Mouse (Mus musculus): ENCODE data around the gene Lrg1. TPM values are rescaled to one million over a fixed set of nuclear protein-coding genes. Genes with fewer than 3 reads are reported as not detected.
"Not testable (repeated sequence)": the region's sequence is repeated elsewhere in the genome, so short reads cannot be mapped to it uniquely, and the experiment has no call there.

Gene Lrg1
- total RNA-seq, 2 experiments from 2014 or later, result 0.49 to 0.79 TPM

DNA sequence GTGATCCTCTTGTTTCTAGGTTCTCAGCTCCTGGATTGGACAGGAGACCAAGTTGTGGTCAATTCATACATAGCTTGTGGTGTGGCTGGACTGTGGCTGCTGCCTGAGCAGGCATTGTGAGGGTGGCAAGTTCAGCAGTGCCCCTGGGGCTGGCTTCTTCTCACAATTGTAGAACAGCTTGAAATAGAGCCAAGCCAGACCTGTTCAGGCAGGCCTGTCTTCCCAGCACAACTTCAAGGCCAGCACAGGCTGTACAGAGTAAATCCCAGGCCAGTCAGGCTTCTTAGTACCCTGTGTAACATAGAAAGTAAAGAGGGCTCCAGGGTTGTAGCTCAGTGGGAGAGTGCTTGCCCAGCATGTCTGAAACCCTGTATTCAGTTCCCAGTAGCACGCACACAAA is 29.0 kb downstream of the Lrg1 start:
- intact Hi-C loops (cut with DNase I), result no loop called here

DNA sequence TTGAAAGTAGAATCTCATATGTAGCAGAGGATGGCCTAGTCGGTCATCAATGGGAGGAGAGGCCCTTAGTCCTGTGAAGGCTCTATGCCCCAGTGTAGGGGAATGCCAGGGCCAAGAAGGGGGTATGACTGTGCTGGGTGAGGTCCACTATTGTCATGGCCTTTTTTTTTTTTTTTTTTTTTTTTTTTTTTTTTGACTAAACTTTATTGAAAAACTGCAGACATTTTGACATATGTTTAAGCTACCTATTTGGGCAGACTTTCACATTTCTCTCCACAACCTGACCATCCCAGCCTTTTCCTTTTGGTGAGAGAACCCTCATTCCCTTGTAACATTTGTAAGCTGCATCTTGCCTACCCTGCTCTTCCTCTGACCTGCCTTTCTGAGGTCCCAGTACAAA is 29.5 kb downstream of the Lrg1 start:
- DNase-seq (ENCODE audit: extremely low spot score in 1 of 2, low spot score in 2 of 2), result no peak
- intact Hi-C loops (cut with DNase I), result no loop called here

More for the DNA sequence above, 29.0 kb downstream of the Lrg1 start:
- no peak for DNase-seq (ENCODE audit: extremely low spot score in 1 of 2, low spot score in 2 of 2)

DNA sequence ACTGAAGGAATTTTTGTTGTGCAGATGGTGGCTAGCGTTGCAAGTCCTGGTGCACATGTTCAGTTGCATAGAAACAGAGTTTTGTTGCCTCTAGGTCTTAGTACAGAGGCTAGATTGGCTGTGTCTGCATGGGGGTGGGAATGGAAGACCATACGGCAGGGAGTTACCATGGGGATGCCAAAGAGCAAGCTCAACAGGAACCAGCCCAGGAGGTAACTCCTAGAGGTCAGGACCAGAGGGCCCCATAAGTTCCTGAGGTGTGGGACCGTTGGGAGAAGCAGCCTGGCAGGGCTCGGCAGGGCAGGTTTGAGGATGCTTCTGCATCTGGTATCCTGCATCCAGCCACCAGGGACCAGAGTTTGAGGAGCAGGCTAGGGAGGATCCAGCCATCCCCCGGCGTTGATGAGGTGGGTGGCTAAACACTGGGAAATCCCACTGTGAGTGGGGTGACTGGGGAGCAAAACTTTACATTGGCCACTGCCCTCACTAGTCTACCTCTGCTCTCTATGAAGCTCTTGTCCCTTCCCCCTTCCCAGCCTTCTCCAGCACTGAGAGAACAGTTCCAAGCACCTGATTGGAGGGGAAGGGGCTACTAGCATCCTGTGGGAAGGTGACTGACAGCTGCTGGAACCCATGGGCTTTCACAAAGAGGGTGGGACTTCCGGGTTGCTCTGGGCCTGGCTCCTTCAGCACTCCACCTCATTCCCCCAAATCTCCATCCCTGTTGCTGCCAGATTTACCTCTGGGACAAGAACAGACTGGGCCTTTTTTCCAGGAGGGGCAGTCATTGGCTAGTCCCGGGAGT is 40.8 kb downstream of the Lrg1 start:
- intact Hi-C loops (cut with DNase I), result no loop called here
- peak; percentile 71 to 79 for DNase-seq (ENCODE audit: extremely low spot score in 1 of 2, low spot score in 2 of 2)

DNA sequence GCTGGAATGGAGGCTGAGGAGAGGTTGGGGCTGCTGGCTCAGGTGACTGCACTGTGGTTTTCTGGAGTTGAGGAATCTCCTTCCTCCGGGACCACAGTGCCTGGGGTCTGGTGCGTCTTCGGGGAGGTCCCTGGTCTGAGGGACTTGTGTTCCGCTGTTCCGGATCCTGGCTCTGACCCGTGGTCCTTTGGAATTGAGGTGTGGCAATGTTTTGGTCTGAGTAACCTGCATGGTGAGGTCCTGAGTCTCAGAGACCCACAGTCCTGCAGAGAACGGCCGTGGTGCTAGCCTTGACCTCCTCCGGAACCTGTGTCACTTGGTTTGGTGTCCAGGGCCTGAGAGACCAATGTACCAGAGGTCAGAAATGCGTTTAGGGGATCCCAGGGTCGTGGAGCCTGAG is 41.9 kb downstream of the Lrg1 start:
- peak in 1 of 2 experiments; percentile 47 for DNase-seq (ENCODE audit: extremely low spot score in 1 of 2, low spot score in 2 of 2)
- intact Hi-C loops (cut with DNase I), result no loop called here

DNA sequence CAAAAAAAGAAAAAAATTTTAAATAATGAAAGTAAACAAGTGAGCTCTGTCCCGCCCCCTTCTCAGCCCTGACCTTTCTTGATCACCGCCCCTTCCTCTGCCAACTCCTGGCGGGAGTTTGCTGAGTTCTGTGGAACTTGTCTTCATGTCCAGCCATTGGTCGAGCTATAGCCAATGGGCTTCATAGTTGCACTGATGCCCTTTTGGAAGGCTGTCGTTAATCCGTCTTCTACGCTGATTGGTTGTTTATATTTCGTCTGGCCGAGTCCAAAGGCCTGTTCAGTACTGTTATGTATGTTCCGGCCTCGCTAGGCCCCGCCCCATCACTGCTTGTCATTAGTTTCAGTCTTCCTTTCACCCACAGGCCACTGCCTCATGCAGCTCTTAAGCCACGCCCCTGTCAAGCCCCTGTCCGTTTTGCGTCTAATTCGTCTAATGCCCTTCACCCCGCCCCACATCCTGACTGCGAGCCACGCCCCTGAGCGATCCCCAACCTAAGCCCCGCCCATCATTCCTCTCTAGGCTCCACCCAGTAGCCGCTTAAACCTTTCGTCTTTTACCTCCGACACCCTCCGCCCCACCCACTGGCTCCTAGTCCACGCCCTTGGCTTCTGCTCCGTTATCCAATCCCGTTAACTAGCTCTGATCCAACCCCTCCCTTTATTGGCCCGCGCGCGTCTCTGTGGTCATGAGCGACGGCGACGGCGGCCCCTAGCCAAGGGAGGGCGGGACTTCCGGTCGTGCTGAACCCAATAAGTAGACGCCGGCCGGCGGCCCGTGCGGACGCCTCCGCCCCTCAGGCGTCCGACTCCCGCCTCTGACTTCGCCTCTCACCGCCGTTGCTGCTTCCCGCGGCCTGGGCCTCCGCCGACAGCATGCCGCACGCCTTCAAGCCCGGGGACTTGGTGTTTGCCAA is 42.7 kb downstream of the Lrg1 start, which contains the start of gene Hdgfl2:
Hdgfl2 (plus strand) TSS at position 755 of the 916 bp plus-strand sequence.
- peak; percentile 100 for DNase-seq (ENCODE audit: extremely low spot score in 1 of 2, low spot score in 2 of 2)
- intact Hi-C loops (cut with DNase I), result no loop called here

DNA sequence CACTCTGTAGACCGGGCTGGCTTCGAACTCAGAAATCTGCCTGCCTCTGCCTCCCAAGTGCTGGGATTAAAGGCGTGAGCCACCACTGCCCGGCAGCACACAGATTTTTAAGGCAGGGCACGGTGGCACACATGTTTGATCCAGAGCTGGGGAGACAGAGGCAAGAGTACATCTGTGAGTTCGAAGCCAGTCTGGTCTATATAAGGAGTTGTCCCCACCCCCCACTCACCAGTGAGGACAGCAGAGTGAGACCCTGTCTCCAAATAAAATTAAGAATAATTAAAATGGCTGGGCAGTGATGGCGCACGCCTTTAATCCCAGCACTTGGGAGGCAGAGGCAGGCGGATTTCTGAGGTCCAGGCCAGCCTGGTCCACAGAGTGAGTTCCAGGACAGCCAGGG is 43.4 kb downstream of the Lrg1 start:
- intact Hi-C loops (cut with DNase I); DNase-seq (ENCODE audit: extremely low spot score in 1 of 2, low spot score in 2 of 2): not testable (repeated sequence)

DNA sequence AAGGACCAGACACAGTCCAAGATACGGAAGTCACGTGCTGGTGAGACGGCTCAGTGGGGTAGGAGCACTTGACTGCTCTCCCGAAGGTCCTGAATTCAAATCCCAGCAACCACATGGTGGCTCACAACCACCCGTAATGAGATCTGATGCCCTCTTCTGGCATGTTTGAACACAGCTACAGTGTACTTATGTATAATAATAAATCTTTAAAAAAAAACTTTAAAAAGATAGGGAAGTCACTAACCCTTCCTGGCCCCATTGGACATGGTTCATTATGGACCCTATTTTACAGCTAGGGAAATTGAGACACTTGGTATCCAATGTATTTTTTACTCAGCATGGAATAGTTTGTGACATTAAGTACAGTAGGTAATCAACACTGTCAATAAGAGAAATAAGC is 44.3 kb downstream of the Lrg1 start:
- no peak for DNase-seq (ENCODE audit: extremely low spot score in 1 of 2, low spot score in 2 of 2)
- intact Hi-C loops (cut with DNase I), result no loop called here

DNA sequence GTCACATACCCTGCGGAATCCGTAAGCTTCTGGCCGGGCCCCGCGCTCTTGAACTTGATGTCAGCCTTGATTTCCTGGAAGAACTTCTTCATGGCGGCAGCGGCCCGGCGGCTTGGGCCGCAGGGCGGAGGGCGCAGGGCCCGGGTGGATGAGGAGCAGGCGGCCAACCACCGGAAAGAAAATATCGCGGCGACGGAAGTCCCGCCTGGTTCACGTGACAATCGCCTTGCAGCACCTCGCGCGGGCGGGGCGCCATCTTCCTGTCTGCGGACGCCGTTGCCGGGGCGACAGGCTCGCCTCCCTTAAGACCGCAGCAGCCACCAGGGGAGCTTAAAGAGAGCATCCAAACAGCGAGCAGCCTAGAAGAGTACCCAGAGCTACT is 47.0 kb downstream of the Lrg1 start, which contains the start of gene Ubxn6:
Ubxn6 (minus strand) TSS at position 202 of the 382 bp plus-strand sequence.
- intact Hi-C loops (cut with DNase I), result no loop called here
- peak; percentile 96 to 100 for DNase-seq (ENCODE audit: extremely low spot score in 1 of 2, low spot score in 2 of 2)

DNA sequence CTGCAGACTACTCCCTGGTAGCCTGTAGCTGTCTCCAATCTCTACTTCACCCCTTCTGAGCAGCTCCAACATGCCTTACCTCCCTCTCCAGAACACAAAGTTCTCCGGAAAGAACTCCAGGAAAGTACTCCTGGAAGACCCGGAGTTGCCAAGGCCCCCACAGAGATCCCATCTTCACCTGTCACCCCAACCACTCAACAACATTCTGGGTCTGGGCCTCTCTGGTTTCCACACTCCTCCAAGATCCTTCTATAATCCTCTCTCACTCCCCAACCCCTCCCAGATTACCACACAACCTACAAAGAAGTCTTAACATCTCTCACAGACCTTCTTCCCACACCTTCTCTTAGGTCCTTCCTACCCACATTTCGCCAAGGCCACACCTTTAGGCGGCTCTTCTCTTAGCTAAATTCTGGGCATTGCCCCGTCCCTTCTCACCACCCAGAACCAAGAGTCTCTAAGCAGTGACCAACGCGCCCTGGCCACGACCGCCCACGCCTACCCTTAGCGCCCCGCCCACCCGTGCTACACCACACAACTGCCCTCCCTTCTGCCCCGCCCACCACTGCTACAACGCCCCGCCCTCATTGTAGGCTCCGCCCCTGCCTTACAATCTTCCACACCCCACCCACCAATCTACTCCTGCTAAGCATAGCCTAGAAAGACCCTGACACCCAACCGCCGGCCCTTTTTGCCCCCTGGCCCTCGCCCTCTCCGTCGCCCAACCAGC is 47.5 kb downstream of the Lrg1 start:
- peak; percentile 53 to 90 for DNase-seq (ENCODE audit: extremely low spot score in 1 of 2, low spot score in 2 of 2)
- intact Hi-C loops (cut with DNase I), result no loop called here

DNA sequence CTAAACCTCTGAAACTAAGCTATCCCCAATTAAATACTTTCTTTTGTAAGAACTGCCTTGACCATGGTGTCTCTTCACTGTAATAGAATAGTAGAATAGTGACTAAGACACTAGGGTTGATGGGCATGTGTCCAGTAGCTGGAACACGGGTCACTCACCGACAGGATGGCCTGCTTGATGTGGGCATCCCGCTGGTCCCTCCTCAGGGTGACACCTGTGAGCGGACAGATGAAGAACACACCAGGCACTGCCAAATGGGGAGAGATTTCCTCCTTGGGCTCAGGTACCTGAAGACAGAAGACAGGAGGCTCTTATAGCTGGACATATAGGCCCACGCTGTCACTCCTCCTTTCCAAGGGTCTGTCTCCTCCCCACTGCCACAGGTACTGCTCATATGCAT is 49.6 kb downstream of the Lrg1 start:
- no peak for DNase-seq (ENCODE audit: extremely low spot score in 1 of 2, low spot score in 2 of 2)
- intact Hi-C loops (cut with DNase I), result no loop called here

DNA sequence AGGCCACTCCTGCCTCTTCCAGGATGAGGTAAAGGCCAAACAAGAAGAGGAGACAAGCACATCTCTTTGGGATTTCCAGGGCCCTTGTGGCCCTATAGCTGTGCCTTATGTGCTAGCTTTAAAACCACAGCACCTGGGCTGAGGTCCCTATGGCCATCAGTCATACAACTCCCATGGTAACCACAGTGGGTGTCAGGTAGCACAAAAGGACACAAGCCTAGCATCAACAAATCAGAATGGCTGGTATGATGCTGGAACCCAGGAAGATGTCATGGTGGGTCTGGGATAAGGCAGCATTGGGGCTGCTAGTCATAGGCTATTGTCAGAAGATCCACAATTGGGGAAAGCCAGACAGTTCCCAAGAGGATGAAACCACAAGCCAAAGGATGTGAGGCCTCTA is 50.7 kb downstream of the Lrg1 start:
- intact Hi-C loops (cut with DNase I), result no loop called here
- no peak for DNase-seq (ENCODE audit: extremely low spot score in 1 of 2, low spot score in 2 of 2)

Other genes starting within 250 kb of the Lrg1 start
- gene Zfp119a, start 243.1 kb downstream of the Lrg1 start, total RNA-seq (2021), result 1 to 10 TPM; 8.5 to 9.1 TPM
- gene Zfp959, start 229.9 kb downstream of the Lrg1 start, total RNA-seq (2021), result 1 to 10 TPM; 7.0 to 8.5 TPM
- gene Zfp119b, start 172.5 kb downstream of the Lrg1 start, total RNA-seq (2021), result 1 to 10 TPM; 3.2 to 5.3 TPM
- 1 to 10 TPM; 2.8 to 4.2 TPM for gene Ebi3, start 169.4 kb downstream of the Lrg1 start, total RNA-seq (2021)
- gene Yju2, start 162.9 kb downstream of the Lrg1 start, total RNA-seq (2021), result 10 to 100 TPM; 12.7 to 16.5 TPM
- gene Shd, start 151.5 kb downstream of the Lrg1 start, total RNA-seq (2021), result 10 to 100 TPM; 50.3 to 57.4 TPM
- gene Fsd1, start 135.5 kb downstream of the Lrg1 start, total RNA-seq (2021), result 100 to 1,000 TPM in 1 of 2 experiments, 10 to 100 TPM in 1; 99.7 to 111 TPM
- gene Stap2, start 116.4 kb downstream of the Lrg1 start, total RNA-seq (2021), result 1 to 10 TPM; 4.4 TPM
- 100 to 1,000 TPM; 111 to 115 TPM for gene Mpnd, start 116.3 kb downstream of the Lrg1 start, total RNA-seq (2021)
- 10 to 100 TPM; 53.7 TPM for gene Sh3gl1, start 85.4 kb downstream of the Lrg1 start, total RNA-seq (2021)
- 1 to 10 TPM; 5.1 to 5.7 TPM for gene Chaf1a, start 81.6 kb downstream of the Lrg1 start, total RNA-seq (2021)
- gene Ubxn6, start 47.0 kb downstream of the Lrg1 start, total RNA-seq (2021), result 10 to 100 TPM; 79.8 to 87.9 TPM
- gene Hdgfl2, start 42.4 kb downstream of the Lrg1 start, total RNA-seq (2021), result 100 to 1,000 TPM in 1 of 2 experiments, 10 to 100 TPM in 1; 96.5 to 104 TPM
- gene Plin4, start 12.2 kb downstream of the Lrg1 start, total RNA-seq (2021), result 1 to 10 TPM in 1 of 2 experiments, under 1 TPM in 1; 0.14 to 1.4 TPM
- 1 to 10 TPM in 1 of 2 experiments, under 1 TPM in 1; 0.75 to 1.2 TPM for gene Plin5, start 4.4 kb downstream of the Lrg1 start, total RNA-seq (2021)
- gene Sema6b, start 18.3 kb upstream of the Lrg1 start, total RNA-seq (2021), result 100 to 1,000 TPM; 119 to 123 TPM
- gene Tnfaip8l1, start 40.5 kb upstream of the Lrg1 start, total RNA-seq (2021), result 10 to 100 TPM in 1 of 2 experiments, 1 to 10 TPM in 1; 9.3 to 11.1 TPM
- 10 to 100 TPM; 49.4 to 51.4 TPM for gene Mydgf, start 61.9 kb upstream of the Lrg1 start, total RNA-seq (2021)
- gene Dpp9, start 96.9 kb upstream of the Lrg1 start, total RNA-seq (2021), result 10 to 100 TPM; 43.8 to 44.8 TPM
- 10 to 100 TPM; 45.4 TPM for gene Fem1a, start 134.8 kb upstream of the Lrg1 start, total RNA-seq (2021)
- 1 to 10 TPM; 4.0 to 4.2 TPM for gene Ticam1, start 154.8 kb upstream of the Lrg1 start, total RNA-seq (2021)
- 1 to 10 TPM; 3.8 to 5.4 TPM for gene Plin3, start 170.9 kb upstream of the Lrg1 start, total RNA-seq (2021)
- gene Arrdc5, start 178.3 kb upstream of the Lrg1 start, total RNA-seq (2021), result not detected
- 1 to 10 TPM; 4.2 to 5.6 TPM for gene Uhrf1, start 181.3 kb upstream of the Lrg1 start, total RNA-seq (2021)
- 10 to 100 TPM; 82.9 to 83.5 TPM for gene Kdm4b, start 204.1 kb upstream of the Lrg1 start, total RNA-seq (2021)

Measured in left cerebral cortex, postnatal 10 days (tissue).